Mouse (Mus musculus) gastrocnemius, postnatal 36 days (tissue): Measurements from ENCODE around the gene Zfpm1. TPM values are rescaled to one million over a fixed set of nuclear protein-coding genes. Genes with fewer than 3 reads are reported as not detected.

ENCODE experiments used
- DNase-seq, 2 experiments: peaks; one replicate each; pipeline ENCODE4 v3.0.0; 2022
- intact Hi-C: fragments of 180-260 bp; cut with DNase I; formaldehyde crosslinking; loops from one replicate; pipeline ENCODE4 v1.15.1; 2025
- total RNA-seq, 2 experiments: library from RNA; stranded (reverse); gene quantifications; 2 replicates each; pipeline ENCODE4 v1.2.3; 2021

The Zfpm1 gene
- total RNA-seq, 2 experiments from 2014 or later: 5.6 to 8.9 TPM

DNA sequence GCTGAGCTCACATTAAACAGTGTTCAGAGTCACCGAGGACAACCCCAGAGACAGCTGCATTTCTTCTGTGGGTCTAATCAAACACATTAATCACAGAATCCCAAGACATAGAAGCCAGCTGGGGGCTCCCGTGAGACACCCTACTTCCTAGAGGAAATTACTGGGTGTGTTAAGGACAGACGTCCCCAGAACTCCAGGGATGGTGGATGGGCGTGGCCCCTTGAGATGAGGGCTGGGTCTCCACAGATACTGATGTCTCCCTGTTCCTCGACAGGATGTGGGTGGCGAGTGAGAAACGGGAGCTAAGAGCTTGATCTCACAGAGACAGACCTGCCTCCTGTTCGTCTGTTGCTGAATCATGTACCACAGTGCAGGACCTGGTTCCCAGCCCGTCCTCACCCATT lies 60.9 kb downstream of the Zfpm1 start:
- intact Hi-C loops: no loop called here
- no peak for DNase-seq

DNA sequence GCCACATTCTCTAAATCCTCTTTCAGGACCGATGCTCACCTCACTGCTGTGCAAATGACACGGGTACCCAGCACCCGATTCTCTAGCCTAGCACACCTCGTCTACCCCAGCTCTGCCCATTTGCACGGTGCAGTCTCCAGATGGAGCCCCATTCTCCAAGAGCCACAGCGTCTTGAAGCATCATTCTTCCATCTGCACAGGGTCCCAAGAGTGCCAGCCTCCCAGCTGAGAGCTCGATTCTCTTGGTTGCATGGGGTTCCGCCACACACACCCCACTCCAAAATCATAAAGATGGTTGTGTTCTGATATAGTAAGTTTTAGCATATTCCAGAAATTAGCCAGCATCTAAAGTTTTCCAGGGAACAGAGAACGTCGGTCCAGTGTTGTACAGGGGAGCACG lies 61.4 kb downstream of the Zfpm1 start:
- DNase-seq: no peak
- intact Hi-C loops: no loop called here

DNA sequence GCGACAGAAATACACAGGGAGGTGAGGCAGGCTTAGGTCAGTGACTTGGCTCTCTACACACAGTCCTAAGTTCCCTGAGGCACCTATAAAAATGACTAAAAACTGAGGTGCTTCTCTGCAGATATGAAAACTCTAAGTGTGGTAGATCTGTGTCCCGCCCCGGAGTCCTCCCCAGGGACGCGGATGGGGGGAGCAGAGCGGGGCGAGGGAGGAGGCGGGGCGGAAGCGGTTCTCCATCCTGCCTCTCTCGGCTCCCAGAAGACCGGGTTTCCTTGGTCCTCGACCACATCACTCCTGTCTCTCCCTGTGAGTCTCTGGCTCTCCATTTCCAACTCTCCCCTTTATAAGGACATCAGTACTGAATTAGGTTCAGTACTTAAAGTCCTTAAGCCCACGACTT lies 61.8 kb downstream of the Zfpm1 start:
- intact Hi-C loops: no loop called here
- no peak for DNase-seq

DNA sequence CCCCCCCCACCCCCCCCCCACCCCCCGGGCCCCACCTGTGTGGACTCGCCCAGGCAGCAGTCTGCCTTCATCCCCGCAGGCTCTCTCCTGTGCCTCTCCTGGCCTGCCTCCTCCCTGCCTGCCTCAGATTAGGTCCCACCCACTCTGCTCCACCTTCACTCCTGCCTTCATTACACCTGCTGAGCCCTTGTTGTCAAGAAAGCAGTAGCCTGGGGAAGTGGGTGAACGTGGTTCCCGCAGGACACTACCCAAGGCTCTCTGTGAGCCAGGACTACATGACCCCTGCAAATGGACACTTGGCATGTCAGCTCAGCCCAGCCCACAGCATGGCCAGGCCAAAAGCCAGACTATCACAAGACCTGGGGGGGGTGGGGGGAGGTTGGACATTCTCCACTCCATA lies 62.3 kb downstream of the Zfpm1 start:
- intact Hi-C loops: no loop called here
- DNase-seq: no peak

DNA sequence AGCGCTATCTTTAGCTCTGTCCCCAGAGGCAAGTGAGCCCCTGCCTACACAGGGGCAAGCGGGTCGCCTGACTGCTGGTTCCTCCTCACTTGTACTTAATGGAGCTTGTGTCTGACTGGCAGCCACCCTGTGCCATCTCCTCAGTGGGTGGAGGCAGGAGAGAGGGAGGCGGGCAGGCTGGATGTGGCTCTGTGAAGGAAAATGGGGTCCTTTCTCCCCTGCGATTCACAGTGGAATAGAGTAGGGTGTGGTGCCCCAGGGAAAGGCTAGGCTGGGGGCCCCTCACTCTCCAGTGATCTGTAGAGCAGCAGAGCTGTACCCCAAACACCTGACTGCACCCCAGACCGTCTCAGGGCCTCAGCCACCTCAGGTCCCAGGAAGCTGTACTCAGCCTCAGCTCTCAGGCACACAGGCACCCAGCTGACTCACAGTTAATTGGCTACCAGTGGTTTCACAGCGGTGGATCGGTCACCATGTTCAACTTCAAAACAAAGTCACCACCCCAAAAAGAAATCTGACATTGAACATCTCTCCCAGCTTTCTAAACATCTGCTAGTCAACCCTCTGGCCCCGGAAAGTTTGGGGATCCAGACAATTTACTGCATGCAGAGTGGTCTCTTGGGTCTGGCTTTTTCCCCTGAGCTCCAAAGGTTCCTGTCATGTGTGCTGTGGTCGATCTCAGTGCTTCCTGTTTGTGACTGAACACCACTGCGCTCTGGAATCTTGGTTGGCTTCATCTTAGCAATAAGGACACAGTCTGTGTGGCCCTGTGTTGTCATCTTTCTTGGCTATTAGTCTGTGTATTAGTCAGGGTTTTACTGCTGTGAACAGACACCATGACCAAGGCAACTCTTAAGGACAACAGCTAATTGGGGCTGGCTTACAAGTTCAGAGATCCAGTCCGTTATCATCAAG lies 63.5 kb downstream of the Zfpm1 start:
- no peak for DNase-seq
- intact Hi-C loops: loop anchor here (2.0 kb wide), 1 partner anchor 27 kb away; no protein-coding TSS in a partner anchor

DNA sequence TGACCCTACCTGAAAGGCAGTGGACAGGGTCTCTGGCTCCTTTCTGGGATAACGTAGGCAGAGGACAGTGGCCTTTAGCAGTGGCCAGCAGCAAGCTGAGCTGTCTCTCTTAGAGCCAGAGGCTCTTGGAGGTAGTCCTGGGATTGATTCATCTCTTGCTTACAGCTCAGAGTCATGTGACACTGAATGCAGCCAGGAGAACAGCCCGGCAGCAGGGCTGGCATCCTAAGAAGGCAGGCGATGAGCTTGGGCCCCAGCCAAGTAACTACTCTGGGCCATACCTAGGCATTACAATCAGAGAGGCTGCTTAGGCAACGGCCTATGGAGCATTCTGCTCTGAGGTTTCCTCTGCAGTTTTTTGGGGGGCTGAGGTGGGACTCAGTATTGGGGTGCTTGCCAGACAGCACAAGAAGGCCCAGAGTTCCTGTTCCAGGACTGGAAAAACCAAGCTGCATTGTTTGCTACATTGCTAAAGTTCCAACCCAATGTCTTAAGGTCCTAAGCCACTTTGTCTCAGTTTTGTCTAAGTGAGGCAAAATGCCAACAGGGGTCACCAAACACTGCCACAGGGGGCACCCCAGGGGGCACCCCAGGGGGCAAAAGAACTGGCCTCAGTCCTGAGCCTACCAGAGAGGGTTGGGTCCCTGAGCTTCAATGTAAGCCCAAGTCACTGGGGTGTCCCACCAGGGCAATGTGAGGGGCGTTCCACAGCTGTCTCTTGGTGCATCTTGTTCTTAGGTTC lies 66.0 kb downstream of the Zfpm1 start:
- intact Hi-C loops: loop anchor here (2.0 kb wide), 1 partner anchor 25 kb away; no protein-coding TSS in a partner anchor
- no peak for DNase-seq

DNA sequence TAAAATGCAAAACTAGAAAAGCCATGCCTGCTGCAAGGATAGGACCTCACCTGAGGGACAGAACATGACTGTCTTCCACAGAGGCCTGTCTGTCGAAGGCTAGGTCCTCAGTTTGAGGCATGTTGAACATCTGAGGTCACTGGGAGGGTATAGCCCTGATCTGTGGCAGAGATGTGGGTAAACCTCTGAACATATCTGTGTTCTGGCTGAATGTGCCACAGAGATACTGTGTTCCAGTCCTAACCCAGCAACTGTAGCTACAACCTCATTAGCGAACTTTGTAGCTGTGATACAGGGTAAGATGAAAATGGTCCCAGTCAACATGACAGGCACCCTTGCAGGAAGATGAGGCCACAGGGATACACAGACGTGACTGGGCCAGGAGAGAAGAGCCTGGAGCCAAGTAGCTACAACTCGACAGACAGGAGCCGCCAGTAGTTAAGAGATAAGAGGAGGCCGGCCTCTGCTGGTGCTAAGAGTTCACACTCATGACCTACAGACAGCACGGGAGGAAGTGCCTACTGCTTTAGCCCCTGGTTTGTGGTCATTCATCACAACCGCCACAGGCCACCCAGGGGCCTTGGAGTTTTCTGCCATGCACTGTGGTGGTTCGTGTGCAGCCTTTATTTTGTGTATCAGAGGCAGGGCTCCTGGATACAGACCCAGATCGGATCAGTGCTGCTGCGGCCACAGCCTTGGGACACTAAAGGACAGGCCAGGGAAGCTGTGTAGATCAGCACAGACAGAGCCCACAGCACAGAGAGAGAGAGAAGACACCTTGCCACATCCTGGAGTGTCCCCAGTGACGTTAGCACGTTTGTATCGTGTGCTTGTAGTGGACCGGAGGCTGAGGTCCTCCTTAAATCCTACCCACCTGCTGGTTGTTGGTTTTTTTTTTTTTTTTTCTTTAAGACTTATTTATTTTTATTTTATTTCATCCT lies 67.7 kb downstream of the Zfpm1 start:
- intact Hi-C loops: no loop called here
- no peak for DNase-seq

DNA sequence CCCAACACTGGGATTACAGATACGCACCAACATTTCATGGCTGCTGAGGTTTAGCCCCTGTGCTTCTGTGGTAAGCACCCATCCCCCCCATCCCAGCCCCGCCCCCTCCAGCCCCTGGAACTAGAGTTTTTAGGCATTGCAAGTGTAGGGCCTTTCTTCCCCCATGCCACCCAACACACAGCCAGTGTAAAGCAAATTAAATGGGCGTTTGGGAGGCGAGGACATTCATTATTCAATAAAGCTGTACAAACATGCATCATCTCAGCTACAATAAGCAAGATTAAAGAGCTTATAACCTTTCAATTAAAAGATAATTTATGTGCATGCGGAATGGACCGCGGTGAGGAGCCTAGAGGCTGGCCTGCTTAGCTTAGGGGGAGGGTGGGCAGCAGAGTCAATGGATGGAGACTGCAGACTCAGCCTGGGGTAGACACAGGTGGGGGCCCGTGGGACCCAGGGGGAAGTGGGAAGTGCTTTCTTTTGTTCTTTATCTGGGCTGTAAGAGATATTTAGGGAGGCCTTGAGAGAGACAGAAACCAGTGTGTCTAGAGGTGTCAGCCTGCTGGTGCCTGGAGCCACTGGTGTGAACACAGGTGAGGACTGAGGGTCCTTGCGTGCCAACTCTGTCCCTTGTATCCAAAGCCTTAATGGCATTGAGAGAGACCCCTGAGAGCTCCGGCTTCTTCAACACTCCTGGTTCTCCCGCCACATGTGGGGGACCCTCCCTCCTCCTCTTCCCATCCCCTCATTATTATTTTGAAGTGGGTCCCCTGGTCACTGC lies 68.6 kb downstream of the Zfpm1 start:
- no peak for DNase-seq
- intact Hi-C loops: no loop called here

DNA sequence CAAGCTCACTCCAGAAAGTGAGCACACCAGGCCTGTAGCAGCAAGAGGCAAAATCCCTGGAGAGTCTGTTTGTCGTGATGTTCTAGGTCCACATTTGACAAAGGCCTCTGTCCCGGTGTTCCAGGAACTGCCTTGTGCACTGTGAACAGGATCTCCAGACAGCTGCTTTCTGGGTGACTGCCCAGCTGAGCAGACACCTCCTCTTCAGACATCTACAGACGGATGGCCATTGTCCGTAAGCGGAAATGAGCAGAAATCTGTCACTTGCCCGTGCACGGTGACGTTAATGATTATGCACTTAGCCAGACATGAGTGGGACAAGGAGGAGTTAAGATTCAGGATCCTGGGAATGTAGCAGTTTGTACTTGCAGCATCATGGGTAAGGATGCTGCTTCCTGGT lies 72.2 kb downstream of the Zfpm1 start:
- DNase-seq: no peak
- intact Hi-C loops: no loop called here

DNA sequence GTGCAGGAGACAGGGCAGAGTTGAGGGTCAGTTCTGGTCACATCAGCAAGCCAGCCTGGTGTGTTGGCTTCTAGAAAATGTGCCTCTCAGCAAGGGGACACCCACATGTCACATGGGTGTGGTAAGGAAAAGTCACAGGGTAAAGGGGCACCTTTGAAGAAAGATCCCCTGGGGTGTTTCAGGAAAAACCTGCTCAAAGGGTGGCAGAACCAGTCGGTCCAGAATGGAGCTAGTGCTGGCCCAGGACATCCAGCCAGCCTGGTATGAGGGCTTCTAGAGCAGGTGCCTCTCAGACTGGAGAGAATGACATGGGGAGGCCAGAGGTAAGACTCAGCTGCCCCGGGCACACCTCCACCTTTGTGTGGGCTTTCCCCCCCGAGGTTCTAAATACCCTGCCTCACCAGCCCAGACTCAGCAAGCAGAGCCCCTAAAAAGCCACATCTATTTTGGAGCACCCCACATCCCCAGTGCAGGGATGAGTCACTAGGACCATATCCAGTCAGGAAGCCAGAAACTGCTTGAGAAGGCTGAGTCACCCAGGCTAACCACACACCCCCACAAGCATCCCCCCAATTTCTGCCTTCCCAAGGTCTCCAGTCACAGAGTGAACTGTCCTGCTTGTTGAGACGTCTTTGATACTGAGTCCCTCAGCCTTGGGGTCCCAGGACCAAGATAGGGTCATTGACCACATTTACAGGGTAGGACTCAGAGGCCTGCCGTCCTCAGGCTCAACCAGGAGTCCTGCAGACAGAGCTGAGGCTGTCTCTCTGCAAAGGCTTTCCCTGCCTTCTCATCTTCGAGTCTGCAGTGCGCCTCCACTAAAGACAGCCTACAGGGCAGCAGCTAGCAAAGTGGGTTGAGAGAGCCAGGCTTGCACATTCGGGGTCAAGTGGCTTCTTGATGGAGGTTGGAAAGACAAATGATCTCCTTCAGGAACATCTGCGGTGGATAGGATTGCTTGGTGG lies 74.0 kb downstream of the Zfpm1 start:
- no peak for DNase-seq
- intact Hi-C loops: no loop called here

DNA sequence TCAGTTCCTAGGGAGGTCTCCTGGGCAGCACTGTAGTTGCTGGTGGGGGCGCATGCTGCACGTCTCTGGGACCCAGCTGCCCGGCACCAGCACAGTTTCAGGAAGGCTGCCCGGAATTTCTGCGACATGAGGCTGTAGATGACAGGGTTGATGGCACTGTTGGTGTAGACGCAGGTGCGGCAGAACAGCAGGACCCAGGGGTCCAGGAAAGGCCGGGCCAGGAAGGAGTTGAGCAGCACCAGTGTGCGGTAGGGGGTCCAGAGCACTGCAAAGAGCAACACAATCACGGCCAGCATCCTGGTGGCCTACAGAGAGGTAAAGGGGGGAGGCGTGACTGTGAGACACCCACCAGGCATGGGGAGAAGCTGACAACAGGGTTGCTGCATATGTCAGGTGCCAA lies 75.3 kb downstream of the Zfpm1 start:
- no peak for DNase-seq
- intact Hi-C loops: no loop called here

DNA sequence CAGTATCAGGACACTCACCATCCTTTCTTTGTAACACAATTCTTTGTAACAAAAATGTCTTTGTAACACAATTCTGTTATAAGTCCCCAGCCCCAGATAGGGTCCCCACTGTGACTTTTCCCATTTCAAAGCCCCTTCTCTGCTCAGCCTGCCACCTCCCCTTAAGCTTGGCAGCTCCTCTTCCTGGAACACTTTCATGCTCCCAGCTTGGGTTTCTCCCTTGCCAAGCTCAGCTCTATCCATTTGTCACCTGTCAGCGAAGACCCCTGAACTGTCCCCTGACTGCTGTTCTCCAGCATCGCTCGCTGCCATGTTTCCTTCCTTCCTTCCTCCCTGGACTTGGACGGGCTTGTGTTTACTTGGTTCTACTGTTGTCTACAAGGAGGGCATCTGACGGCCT lies 75.7 kb downstream of the Zfpm1 start:
- intact Hi-C loops: no loop called here
- no peak for DNase-seq

DNA sequence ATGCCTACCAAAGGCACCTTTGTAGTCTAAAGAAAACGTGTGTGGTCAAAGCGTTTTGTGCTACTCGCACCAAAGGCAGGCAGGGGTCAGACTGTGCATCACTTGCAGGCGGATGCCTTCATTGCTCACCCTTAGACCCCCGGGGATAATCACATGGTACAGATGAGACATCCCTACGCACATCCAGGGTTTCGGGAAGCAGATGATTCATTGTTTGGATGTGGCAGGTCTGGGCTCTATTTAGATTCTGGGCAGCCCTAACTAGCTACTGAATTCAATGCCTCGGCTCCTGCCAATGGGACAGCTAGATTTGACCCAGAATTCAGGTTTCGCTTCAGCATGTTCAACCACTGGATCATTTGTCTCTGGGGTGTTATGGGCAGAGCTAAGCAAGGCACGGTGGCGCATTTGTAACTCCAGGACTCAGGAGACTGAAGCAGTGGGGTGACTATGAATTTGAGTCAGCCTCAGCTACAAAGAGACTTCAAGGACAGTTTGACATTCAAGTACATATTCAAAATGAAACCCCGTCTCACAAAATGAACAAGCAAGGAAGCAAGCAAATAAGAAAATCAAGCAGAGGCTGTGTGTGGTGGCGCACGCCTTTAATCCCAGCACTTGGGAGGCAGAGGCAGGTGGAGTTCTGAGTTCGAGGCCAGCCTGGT lies 77.3 kb downstream of the Zfpm1 start:
- intact Hi-C loops: no loop called here
- no peak for DNase-seq

DNA sequence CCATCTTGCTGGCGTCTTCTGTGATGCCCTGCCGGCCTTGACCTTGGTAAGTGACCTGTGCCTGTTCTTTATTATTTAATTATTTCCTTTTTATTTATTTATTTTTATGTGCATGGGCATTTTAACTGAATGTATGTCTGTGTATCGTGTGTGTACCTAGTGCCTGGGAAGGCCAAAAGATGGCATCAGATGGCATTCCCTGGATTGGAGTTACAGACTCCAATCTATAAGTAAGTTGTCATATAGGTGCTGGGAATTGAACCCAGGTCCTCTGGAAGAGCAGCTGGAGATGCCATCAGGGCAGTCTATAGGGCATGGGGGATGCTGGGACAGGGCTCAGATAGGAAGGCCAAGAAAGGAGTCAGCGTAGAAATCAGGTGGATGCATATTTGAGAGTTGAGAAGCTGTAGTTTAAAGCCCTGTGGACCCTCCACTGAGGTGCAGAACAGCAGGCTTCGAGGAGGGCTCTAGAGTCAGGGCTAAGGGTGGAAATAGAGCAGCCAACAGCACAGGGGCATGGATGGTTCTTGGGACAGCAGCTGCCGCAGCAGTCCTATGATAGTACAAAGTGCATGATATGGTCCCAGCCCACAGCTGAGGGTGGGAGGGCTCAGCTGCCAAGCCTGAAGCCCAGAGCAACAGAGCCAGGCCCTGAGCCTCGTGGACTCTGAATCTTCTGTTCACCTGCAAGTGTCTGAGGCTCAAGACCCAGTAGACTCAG lies 78.9 kb downstream of the Zfpm1 start, which contains the start of gene Trhr2:
Gene Trhr2, minus strand, starts transcription at position 51 of the 721 bp plus-strand sequence.
- DNase-seq: no peak
- intact Hi-C loops: no loop called here

DNA sequence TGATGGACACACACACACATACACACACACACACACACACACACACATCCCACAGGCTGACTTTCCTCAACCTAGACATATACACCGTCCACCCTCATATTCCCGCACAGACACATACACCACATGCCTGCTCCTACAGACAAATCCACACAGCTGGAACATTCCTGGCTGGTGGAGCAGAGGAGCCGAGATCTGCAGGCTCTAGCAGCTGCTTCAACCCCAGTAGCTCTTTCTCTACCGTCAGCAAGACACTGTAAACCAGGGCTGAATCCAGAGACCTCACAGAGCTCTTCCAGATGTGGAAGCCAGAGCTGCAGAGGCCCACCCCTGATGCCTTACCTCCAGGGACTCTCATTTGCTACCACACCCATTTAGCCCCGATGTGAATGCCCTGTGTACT lies 80.3 kb downstream of the Zfpm1 start:
- no peak for DNase-seq
- intact Hi-C loops: no loop called here

DNA sequence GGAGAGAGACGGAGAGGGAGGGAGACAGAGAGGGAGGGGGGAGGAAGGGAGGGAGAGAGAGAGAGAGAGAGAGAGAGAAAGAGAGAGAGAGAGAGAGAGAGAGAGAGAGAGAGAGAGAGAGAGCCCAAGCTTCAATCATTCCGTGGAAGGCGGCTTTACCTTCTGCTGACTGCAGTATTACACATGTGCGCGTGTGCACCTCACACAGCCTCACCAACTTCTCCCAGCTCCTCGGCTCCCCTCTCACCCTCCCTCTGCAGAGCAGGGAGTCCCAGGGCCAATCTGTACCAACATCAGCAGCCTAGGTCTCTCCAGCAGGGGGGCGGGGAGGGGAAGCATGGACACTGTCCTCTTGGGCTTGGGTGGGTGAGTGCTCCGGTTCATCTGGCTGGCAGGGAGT lies 81.0 kb downstream of the Zfpm1 start:
- intact Hi-C loops: no loop called here
- no peak for DNase-seq

DNA sequence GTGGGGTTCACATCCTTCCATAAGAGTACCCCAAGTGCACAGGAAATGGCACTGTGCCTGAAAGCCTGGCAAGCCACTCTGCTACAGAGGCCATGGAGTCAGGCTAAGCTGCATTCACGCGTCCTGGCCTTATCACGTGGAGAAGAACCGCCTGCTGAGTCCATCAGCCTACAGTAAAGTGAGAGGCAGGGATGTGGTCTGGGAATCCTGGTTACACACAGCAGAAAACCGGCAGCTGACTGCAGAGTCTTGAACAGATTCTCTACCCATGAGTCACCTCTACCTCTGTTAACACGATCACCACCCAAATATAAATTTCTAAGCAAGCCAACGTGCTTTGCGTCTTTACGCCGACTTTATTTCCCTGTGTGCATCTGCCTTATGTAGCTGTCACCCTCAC lies 86.6 kb downstream of the Zfpm1 start:
- DNase-seq: no peak
- intact Hi-C loops: loop anchor here (5.0 kb wide), 1 partner anchor 36 kb away; no protein-coding TSS in a partner anchor
